Mouse (Mus musculus) left cerebral cortex, postnatal 14 days (tissue): ENCODE measurements around the gene Esr1. TPM values are rescaled to one million over a fixed set of nuclear protein-coding genes. Genes with fewer than 3 reads are reported as not detected.
"Not testable (repeated sequence)": the region's sequence is repeated elsewhere in the genome, so short reads cannot be mapped to it uniquely, and the experiment has no call there.

ENCODE experiments used
- DNase-seq, 2 experiments: peaks; one replicate each; pipeline ENCODE4 v3.0.0; 2021 to 2022; ENCODE audit warnings: low spot score in 2 of 2, mixed read lengths in 1 of 2
- intact Hi-C: fragments of 180-260 bp; cut with DNase I; formaldehyde crosslinking; loops from one replicate; pipeline ENCODE4 v1.15.1; 2025
- total RNA-seq, 2 experiments: library from RNA; stranded (reverse); gene quantifications; 2 replicates each; pipeline ENCODE4 v1.2.3; 2021

The Esr1 gene
- total RNA-seq, 2 experiments from 2014 or later = 2.7 to 2.9 TPM

- intact Hi-C loops = no loop called here
- DNase-seq = no peak
These were observed 62.0 kb downstream of the Esr1 start for GRCm38 (mm10) chr10:4673311-4673816.

GRCm38 (mm10) chr10:4674983-4675592, 63.7 kb downstream of the Esr1 start:
- DNase-seq = peak; percentile 63
- intact Hi-C loops = not testable (repeated sequence)

GRCm38 (mm10) chr10:4683106-4683505, 71.7 kb downstream of the Esr1 start:
- DNase-seq = no peak

GRCm38 (mm10) chr10:4683711-4684265, 72.4 kb downstream of the Esr1 start:
- peak in 1 of 2 experiments; percentile 18 for DNase-seq
- intact Hi-C loops = no loop called here

More at GRCm38 (mm10) chr10:4683106-4683505, 71.7 kb downstream of the Esr1 start:
- intact Hi-C loops = no loop called here

GRCm38 (mm10) chr10:4694336-4694865, 83.0 kb downstream of the Esr1 start:
- DNase-seq = no peak
- intact Hi-C loops = no loop called here

GRCm38 (mm10) chr10:4709915-4710314, 98.5 kb downstream of the Esr1 start:
- peak; percentile 17 to 31 for DNase-seq
- intact Hi-C loops = no loop called here

- intact Hi-C loops = no loop called here
- no peak for DNase-seq
These were observed 100.0 kb downstream of the Esr1 start for GRCm38 (mm10) chr10:4711434-4711833.

GRCm38 (mm10) chr10:4712061-4712908, 100.9 kb downstream of the Esr1 start:
- no peak for DNase-seq
- intact Hi-C loops = no loop called here

- intact Hi-C loops = no loop called here
- no peak for DNase-seq
These were observed 102.0 kb downstream of the Esr1 start for GRCm38 (mm10) chr10:4713398-4713797.

GRCm38 (mm10) chr10:4724851-4725250, 113.5 kb downstream of the Esr1 start:
- DNase-seq = peak in 1 of 2 experiments; percentile 12
- intact Hi-C loops = no loop called here

GRCm38 (mm10) chr10:4726141-4726540, 114.7 kb downstream of the Esr1 start:
- intact Hi-C loops = no loop called here
- no peak for DNase-seq

GRCm38 (mm10) chr10:4732328-4732727, 120.9 kb downstream of the Esr1 start:
- DNase-seq = no peak
- intact Hi-C loops = no loop called here

GRCm38 (mm10) chr10:4733987-4734386, 122.6 kb downstream of the Esr1 start:
- intact Hi-C loops = no loop called here
- DNase-seq = no peak

GRCm38 (mm10) chr10:4734942-4735341, 123.5 kb downstream of the Esr1 start:
- DNase-seq = no peak
- intact Hi-C loops = no loop called here

- DNase-seq = no peak
These were observed 126.9 kb downstream of the Esr1 start for GRCm38 (mm10) chr10:4738311-4738710.

GRCm38 (mm10) chr10:4751091-4751490, 139.7 kb downstream of the Esr1 start:
- intact Hi-C loops, DNase-seq: not testable (repeated sequence)

More at GRCm38 (mm10) chr10:4738311-4738710, 126.9 kb downstream of the Esr1 start:
- intact Hi-C loops = no loop called here

GRCm38 (mm10) chr10:4752977-4753376, 141.6 kb downstream of the Esr1 start:
- intact Hi-C loops = no loop called here
- DNase-seq = no peak

- DNase-seq = no peak
- intact Hi-C loops = no loop called here
These were observed 164.1 kb downstream of the Esr1 start for GRCm38 (mm10) chr10:4775541-4775940.

- DNase-seq = no peak
These were observed 164.8 kb downstream of the Esr1 start for GRCm38 (mm10) chr10:4776007-4776713.

More at GRCm38 (mm10) chr10:4776007-4776713, 164.8 kb downstream of the Esr1 start:
- intact Hi-C loops = no loop called here
